Mouse (Mus musculus) thymus, adult 2 months (tissue): ENCODE results near the gene Ttll1. TPM values are rescaled to one million over a fixed set of nuclear protein-coding genes. Genes with fewer than 3 reads are reported as not detected.
A peak's percentile ranks its signal among the peaks of the same experiment; 100 is the strongest.

Experiments
- DNase-seq: peaks from one replicate; pipeline ENCODE4 v3.0.0; 2021
- H3K27ac ChIP-seq: fragments of 200-500 bp; 2 replicates; pipeline ENCODE4 v1.5.1; 2012; ENCODE audit warnings: low read length, control low read depth; ENCODE audit not compliant: control insufficient read depth, insufficient read depth
- H3K27me3 ChIP-seq: fragments of 200-500 bp; 2 replicates; pipeline ENCODE4 v1.6.1; 2012; ENCODE audit warnings: mild to moderate bottlenecking, low read length, moderate library complexity, mixed read lengths; ENCODE audit not compliant: control insufficient read depth, insufficient read depth
- H3K36me3 ChIP-seq: fragments of 200-500 bp; 2 replicates; pipeline ENCODE4 v1.6.1; 2012; ENCODE audit warnings: mild to moderate bottlenecking, low read length, moderate library complexity; ENCODE audit not compliant: control insufficient read depth, insufficient read depth
- H3K4me1 ChIP-seq: fragments of 200-500 bp; replicated peaks from 2 replicates; pipeline ENCODE4 v1.6.1; 2012; ENCODE audit warnings: low read length; ENCODE audit not compliant: control insufficient read depth, insufficient read depth
- H3K4me3 ChIP-seq: fragments of 200-500 bp; 2 replicates; pipeline ENCODE4 v1.5.1; 2012; ENCODE audit warnings: mild to moderate bottlenecking, low read length, control low read depth, moderate library complexity; ENCODE audit not compliant: control insufficient read depth, insufficient read depth
- CTCF ChIP-seq: fragments of 200-500 bp; IDR thresholded peaks from 2 replicates; pipeline ENCODE4 v1.5.1; 2012; ENCODE audit warnings: mild to moderate bottlenecking, control low read depth, low read length, moderate library complexity, borderline replicate concordance; ENCODE audit not compliant: control insufficient read depth, poor library complexity, insufficient read depth; ENCODE audit errors: extremely low read depth
- POLR2A ChIP-seq: fragments of 200-500 bp; IDR thresholded peaks from 2 replicates; pipeline ENCODE4 v1.6.1; 2012; ENCODE audit warnings: mild to moderate bottlenecking, low read length, control low read depth, moderate library complexity; ENCODE audit not compliant: control insufficient read depth, poor library complexity, insufficient read depth; ENCODE audit errors: extremely low read depth
- WGBS: fragments of 180-500 bp; shearing (Covaris S2); methylation state at CpG from one replicate; pipeline ENCODE4 v1.1.7; 2018; 5-methylcytosine and 5-hydroxymethylcytosine counted together
- polyA plus RNA-seq: library from polyadenylated mRNA; depleted of rRNA; stranded (reverse); fragments of >200 nt; gene quantifications from 2 replicates; pipeline ENCODE4 v1.2.3, GENCODE M21; 2012

The Ttll1 gene
- polyA plus RNA-seq, 1 experiment, result 10.9 TPM

DNA sequence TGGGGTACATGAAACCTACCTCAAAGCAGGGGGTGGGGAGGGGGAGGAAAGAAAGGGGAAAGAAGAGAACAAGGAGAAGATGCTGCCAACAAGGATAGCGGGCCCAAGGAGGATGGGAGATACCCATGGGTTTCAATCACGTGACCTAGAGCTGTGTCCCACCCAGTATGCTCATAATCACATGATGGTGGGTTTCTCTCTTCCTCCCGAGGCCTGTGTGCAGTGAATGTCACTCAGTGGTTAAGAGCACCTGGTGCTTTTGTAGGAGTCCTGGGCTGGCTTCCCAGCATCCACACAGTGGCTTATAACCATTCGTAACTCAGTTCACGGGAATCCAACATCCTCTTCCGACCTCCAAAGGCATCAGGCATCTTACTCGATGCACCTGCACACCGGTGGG, 40.2 kb downstream of the Ttll1 start:
- Histone ChIP-seq H3K27ac (no peak overlapping the region), H3K36me3 (no peaks in the 10 kb centered on the region), H3K4me1 (peaks cover 14% of the 10 kb centered on the region), H3K4me3 (no peak overlapping the region), H3K27me3 (no peaks in the 10 kb centered on the region)
- TF ChIP-seq POLR2A (no peak), CTCF (no peak)
- 49% methylated on average over 8 of the region's 8 CpGs for WGBS
- DNase-seq, result no peak

DNA sequence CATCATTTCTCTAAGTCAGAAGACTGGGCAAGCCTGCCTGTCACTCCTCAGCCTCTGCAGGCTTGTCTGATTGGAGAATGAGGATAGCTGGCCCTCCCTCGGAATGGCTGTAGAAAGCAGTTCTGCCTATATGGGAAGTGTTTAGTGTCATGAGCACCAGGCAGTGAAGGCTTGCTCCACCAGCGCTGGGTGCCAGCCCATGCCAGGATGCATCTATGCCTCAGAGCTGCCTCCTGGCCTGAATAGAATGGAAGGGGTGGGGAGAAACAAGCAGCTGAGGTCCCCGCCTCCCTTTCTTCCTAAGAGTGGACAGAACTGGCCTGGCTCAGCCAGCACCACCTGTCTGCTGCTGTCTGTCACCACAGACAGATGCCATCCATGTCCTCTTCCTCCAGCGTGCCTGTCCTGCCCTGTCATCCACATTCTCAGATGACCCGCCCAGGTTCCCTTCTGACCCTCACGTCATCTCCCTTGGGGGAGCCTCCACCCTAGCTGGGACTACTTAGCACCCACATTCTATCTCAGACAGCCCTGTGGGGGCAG, 41.3 kb downstream of the Ttll1 start:
- peaks cover 8% of the 10 kb centered on the region for H3K4me1 ChIP-seq
- H3K27me3 ChIP-seq, result no peaks in the 10 kb centered on the region
- no peak overlapping the region for H3K4me3 ChIP-seq
- H3K27ac ChIP-seq, result no peak overlapping the region
- no peak for TF ChIP-seq POLR2A
- no peak for TF ChIP-seq CTCF
- H3K36me3 ChIP-seq, result no peaks in the 10 kb centered on the region
- DNase-seq, result no peak
- 91% methylated on average over 6 of the region's 6 CpGs for WGBS

DNA sequence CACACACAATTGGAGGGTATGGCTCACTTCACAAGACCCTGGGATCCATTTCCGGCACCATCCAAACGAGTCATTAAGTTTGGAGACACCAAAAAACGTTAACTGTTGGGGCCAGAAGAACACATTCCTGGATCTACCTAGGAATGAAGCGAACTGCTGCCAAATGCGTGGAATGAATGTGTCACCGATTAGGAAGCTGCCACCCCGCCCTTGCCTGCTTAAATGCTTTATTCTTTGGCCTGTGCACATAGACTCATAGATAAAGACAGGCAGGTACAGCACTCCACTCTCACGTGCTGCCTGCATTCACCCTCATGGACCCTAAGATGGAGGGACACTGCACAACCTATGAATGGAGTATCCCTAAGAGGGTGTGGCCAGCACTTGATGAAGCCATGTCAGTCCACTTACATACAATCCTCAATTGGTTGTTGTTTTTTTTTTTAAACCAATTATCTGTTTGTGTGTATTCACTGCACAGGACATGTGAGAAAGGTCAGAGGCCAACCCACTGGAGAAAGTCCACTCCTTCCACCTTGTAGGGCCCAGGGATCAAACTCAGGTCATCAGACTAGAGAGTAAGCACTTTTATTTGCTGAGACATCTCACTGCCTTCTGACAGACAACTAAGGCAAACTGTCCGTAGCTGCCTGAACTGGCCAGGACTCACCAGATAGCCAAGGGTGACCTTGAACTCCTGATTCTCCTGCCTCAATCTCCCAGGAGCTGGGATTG, 43.3 kb downstream of the Ttll1 start:
- no peak overlapping the region for H3K4me3 ChIP-seq
- no peaks in the 10 kb centered on the region for H3K27me3 ChIP-seq
- peaks cover 7% of the 10 kb centered on the region for H3K4me1 ChIP-seq
- WGBS, result 89% methylated on average over 9 of the region's 9 CpGs
- H3K36me3 ChIP-seq, result no peaks in the 10 kb centered on the region
- H3K27ac ChIP-seq, result no peak overlapping the region
- DNase-seq, result no peak
- TF ChIP-seq CTCF (no peak), POLR2A (no peak)

DNA sequence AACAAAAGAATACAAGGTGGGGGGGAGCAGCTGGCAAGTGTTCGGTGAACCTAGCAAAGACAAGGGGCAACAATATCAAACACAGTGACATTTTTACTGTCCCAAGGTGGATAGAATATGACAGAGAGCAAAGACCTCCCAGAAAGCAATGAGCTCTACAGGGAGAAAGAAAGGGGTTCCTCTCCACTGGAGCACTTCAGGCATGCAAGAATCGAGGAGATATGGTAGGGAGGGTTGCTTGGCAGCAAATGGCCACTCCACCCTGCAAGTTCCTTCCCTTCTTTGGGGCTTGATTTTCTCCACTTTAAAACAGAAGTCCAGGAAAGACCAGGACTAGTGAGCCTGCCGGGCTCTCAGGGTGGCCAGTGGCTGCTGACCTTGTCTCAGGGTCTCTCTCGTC, 44.4 kb downstream of the Ttll1 start:
- no peak overlapping the region for H3K27ac ChIP-seq
- H3K4me1 ChIP-seq, result peaks cover 7% of the 10 kb centered on the region
- TF ChIP-seq CTCF (no peak), POLR2A (no peak)
- H3K27me3 ChIP-seq, result no peaks in the 10 kb centered on the region
- no peak overlapping the region for H3K4me3 ChIP-seq
- no peaks in the 10 kb centered on the region for H3K36me3 ChIP-seq
- DNase-seq, result no peak
- WGBS, result 86% methylated on average over 4 of the region's 4 CpGs

DNA sequence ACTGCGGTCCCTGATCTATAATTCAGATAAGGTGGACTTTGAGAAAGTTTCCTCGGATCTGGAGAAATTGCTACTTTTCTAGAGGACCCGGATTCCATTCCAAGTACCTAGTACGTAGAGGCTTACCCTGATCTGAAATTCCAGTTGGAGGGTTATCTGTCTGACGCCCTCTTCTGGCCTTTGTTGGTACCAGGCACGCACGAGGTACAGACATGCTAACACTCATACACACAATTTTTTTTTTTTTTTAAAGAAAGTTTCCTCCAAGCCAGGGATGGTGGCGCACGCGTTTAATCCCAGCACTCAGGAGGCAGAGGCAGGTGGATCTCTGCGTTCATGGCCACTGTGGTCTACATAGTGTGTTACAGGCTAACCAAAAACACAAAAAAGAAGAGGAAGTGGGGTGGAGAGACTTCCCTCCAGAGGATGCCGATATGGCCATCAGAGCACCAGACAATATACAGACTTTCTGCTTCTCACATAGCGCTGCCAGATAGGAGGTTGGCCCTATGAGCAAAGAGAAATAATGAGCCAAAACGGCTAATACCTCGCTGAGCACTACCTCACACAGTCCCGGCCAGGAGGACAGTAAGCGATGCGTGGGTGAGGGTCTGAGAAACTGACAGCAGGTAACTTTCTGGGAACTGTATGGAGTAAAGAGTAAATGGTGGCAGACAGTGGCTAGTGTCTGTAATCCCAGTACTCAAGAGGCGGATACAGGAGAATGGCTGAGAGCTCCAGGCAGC, 45.6 kb downstream of the Ttll1 start:
- Histone ChIP-seq H3K4me3 (peak overlapping the region; percentile 69; the same call in 1 of the 2 replicates), H3K36me3 (no peaks in the 10 kb centered on the region), H3K27me3 (no peaks in the 10 kb centered on the region), H3K27ac (no peak overlapping the region), H3K4me1 (peaks cover 7% of the 10 kb centered on the region)
- peak; percentile 17 for DNase-seq
- TF ChIP-seq CTCF (no peak), POLR2A (no peak; the same call in 1 of the 2 replicates)
- 54% methylated on average over 19 of the region's 19 CpGs for WGBS

DNA sequence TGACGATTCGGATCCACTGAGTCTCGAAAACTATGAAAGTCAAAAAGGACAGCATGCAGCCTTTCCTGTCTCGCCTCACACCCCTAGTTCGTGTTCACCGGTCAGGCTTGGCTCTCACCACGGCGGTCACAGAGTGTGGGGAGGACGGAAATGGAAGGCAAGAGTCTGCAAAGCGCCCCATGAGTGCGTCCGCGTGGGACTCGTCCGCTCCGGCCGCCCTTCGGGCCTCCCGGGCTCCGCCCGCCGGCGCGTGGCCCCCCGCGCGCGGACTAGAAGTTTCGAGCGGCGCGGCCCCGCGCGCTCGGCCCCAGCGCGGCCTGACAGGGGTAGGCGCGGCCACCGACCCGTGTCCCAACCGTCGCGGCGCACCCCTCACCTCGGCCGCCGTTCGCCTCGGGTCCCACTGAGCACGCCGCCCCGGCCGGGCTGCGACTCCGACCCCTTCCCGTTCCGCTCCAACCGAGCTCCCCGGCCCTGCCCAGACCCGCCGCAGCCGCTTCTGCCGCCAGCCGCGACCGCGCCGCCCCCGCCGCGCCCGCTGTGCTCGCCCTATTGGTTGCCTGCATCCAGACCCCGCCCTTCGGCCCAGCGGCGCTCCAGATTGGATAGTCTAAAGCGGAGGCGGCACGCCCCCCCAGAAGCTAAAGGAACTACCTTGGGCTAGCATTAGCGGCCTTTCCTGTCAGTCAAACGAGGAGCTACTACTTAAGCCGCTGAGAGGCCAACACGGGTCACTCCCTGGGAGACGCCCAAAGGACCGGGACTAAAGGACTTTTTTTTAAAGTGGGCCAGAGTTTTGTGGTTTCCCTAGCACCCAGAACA, 46.4 kb downstream of the Ttll1 start, which contains the start of gene Pacsin2:
Gene Pacsin2, minus strand, starts transcription at position 524 of the 822 bp plus-strand sequence.
- TF ChIP-seq CTCF (peak; percentile 72), POLR2A (peak; percentile 66)
- H3K36me3 ChIP-seq, result no peaks in the 10 kb centered on the region
- no peak within 1 kb of the TSS for H3K27ac ChIP-seq
- WGBS, result under 1% methylated on average over 87 of the region's 88 CpGs
- H3K4me1 ChIP-seq, result peaks cover 7% of the 10 kb centered on the region
- H3K4me3 ChIP-seq, result peak within 1 kb of the TSS; percentile 69
- H3K27me3 ChIP-seq, result no peaks in the 10 kb centered on the region
- peak; percentile 96 for DNase-seq
